In genomic region chr8:12871461-12871860, GRCm38 (mm10) we compare ENCODE assay signal across 11 mouse cellular contexts. TPM values are rescaled to one million over a fixed set of nuclear protein-coding genes. Genes with fewer than 3 reads are reported as not detected.
DNase-seq lines count a peak whose midpoint lies in the region; ATAC-seq and TF ChIP-seq lines count a peak whose summit lies in the region.
"Had no signal": no experiment of that assay in that cellular context is flagged by ENCODE, and none has a peak within 500 bp of the region (broad histone marks: within the 10 kb centered on the region; RNA-seq: fewer than 3 reads in every experiment).

No protein-coding gene starts in this region.

- H3K27ac ChIP-seq in heart, postnatal 0 days (ENCODE audit: low read depth): no peak overlapping the region
- peak overlapping the region; percentile 64 for H3K27ac ChIP-seq in hindbrain, embryonic 13.5 days
- H3K27ac ChIP-seq in neural tube, embryonic 12.5 days: peak overlapping the region; percentile 32; the same call in 1 of the 2 replicates
- no peak overlapping the region for H3K27ac ChIP-seq in liver, embryonic 12.5 days
- H3K27ac ChIP-seq: embryonic facial prominence, embryonic 13.5 days; limb, embryonic 12.5 days; macrophage had no signal

- no peak for TF ChIP-seq EP300 in heart, postnatal 0 days (IDR thresholded peaks at IDR 0.05; ENCODE audit: low read depth)

- no peak for TF ChIP-seq CTCF in heart, postnatal 0 days (IDR thresholded peaks at IDR 0.05; ENCODE audit: low read depth)

- H3K9ac ChIP-seq in heart, postnatal 0 days (replicated peaks; ENCODE audit: low read depth, low read length): no peak overlapping the region
- 0 out of 2 replicates have a peak overlapping the region, but pooled peaks have one; percentile 29 for H3K9ac ChIP-seq in hindbrain, embryonic 13.5 days
- H3K9ac ChIP-seq in neural tube, embryonic 12.5 days: no peak overlapping the region
- no peak overlapping the region for H3K9ac ChIP-seq in liver, embryonic 12.5 days
- H3K9ac ChIP-seq: embryonic facial prominence, embryonic 13.5 days; limb, embryonic 12.5 days had no signal

- peaks cover 14% of the 10 kb centered on the region; the same call in 1 of the 2 replicates for H3K27me3 ChIP-seq in heart, postnatal 0 days (ENCODE audit: control insufficient read depth, insufficient read depth, low read length)
- no peaks in the 10 kb centered on the region for H3K27me3 ChIP-seq in hindbrain, embryonic 13.5 days
- 0 out of 2 replicates have a peak, but pooled peaks cover 3% of the 10 kb centered on the region for H3K27me3 ChIP-seq in neural tube, embryonic 12.5 days (replicated peaks)
- peaks cover 84% of the 10 kb centered on the region for H3K27me3 ChIP-seq in liver, embryonic 12.5 days (replicated peaks)

- H3K4me2 ChIP-seq in heart, postnatal 0 days (ENCODE audit: low read depth, low read length): no peak overlapping the region
- no peak overlapping the region for H3K4me2 ChIP-seq in hindbrain, embryonic 13.5 days
- no peak overlapping the region for H3K4me2 ChIP-seq in neural tube, embryonic 12.5 days (replicated peaks)
- H3K4me2 ChIP-seq in liver, embryonic 12.5 days: no peak overlapping the region
- H3K4me2 ChIP-seq: embryonic facial prominence, embryonic 13.5 days; limb, embryonic 12.5 days had no signal

- intact Hi-C loops in heart, postnatal 10 days (cut with DNase I): no loop called here

- H3K4me1 ChIP-seq in heart, postnatal 0 days (ENCODE audit: control insufficient read depth, insufficient read depth): peaks cover 16% of the 10 kb centered on the region
- H3K4me1 ChIP-seq in hindbrain, embryonic 13.5 days (replicated peaks): peaks cover 48% of the 10 kb centered on the region
- H3K4me1 ChIP-seq in neural tube, embryonic 12.5 days: peaks cover 40% of the 10 kb centered on the region
- peaks cover 13% of the 10 kb centered on the region for H3K4me1 ChIP-seq in liver, embryonic 12.5 days

- H3K36me3 ChIP-seq in heart, postnatal 0 days (replicated peaks; ENCODE audit: control insufficient read depth, insufficient read depth, low read length): 0 out of 2 replicates have a peak, but pooled peaks cover 6% of the 10 kb centered on the region
- H3K36me3 ChIP-seq in hindbrain, embryonic 13.5 days: no peaks in the 10 kb centered on the region
- no peaks in the 10 kb centered on the region for H3K36me3 ChIP-seq in neural tube, embryonic 12.5 days
- H3K36me3 ChIP-seq in liver, embryonic 12.5 days: no peaks in the 10 kb centered on the region
- H3K36me3 ChIP-seq: limb, embryonic 12.5 days had no signal

- H3K4me3 ChIP-seq in heart, postnatal 0 days (ENCODE audit: low read depth, low read length): no peak overlapping the region
- no peak overlapping the region for H3K4me3 ChIP-seq in hindbrain, embryonic 13.5 days
- no peak overlapping the region for H3K4me3 ChIP-seq in neural tube, embryonic 12.5 days
- H3K4me3 ChIP-seq in liver, embryonic 12.5 days: no peak overlapping the region
- H3K4me3 ChIP-seq: embryonic facial prominence, embryonic 13.5 days; limb, embryonic 12.5 days had no signal

- WGBS in heart, postnatal 0 days: 11% methylated on average over 5 of the region's 5 CpGs
- 4% methylated on average over 5 of the region's 5 CpGs for WGBS in hindbrain, embryonic 13.5 days
- WGBS in neural tube, embryonic 12.5 days: 3% methylated on average over 5 of the region's 5 CpGs
- WGBS in liver, embryonic 12.5 days (ENCODE audit: insufficient replicate concordance): 21% methylated on average over 5 of the region's 5 CpGs

- H3K9me3 ChIP-seq in heart, postnatal 0 days (replicated peaks; ENCODE audit: control insufficient read depth, low read length): no peaks in the 10 kb centered on the region
- no peaks in the 10 kb centered on the region for H3K9me3 ChIP-seq in hindbrain, embryonic 13.5 days
- no peaks in the 10 kb centered on the region for H3K9me3 ChIP-seq in neural tube, embryonic 12.5 days
- no peaks in the 10 kb centered on the region for H3K9me3 ChIP-seq in liver, embryonic 12.5 days (replicated peaks)
- H3K9me3 ChIP-seq: embryonic facial prominence, embryonic 13.5 days; limb, embryonic 12.5 days had no signal

- peak; percentile 13 for DNase-seq in heart, postnatal 0 days (ENCODE audit: low spot score)
- DNase-seq in heart, postnatal 10 days: no peak
- DNase-seq in embryo, embryonic 9.5 days (ENCODE audit: extremely low spot score): peak; percentile 62
- DNase-seq in spleen, adult 18-20 months: no peak
- no peak for DNase-seq in thymus, postnatal 10 days (ENCODE audit: low spot score in 2 of 2)

- peak; percentile 43; the same call in 1 of the 2 replicates for ATAC-seq in heart, postnatal 0 days (ENCODE audit: insufficient read depth, low read depth)
- ATAC-seq in hindbrain, embryonic 13.5 days (ENCODE audit: low FRiP score): no peak
- no peak for ATAC-seq in neural tube, embryonic 12.5 days (ENCODE audit: low FRiP score, low read depth)
- no peak for ATAC-seq in liver, embryonic 12.5 days

RNA-seq across cellular contexts. Expression of gene Mcf2l, which starts 2.1 kb away (rescaled TPM):
- total RNA-seq in heart, postnatal 0 days (2014; rRNA removed; ENCODE audit: low replicate concordance): 22.1 and 22.9 TPM in 2 replicates
- 6.6 and 7.5 TPM in 2 replicates for polyA plus RNA-seq in heart, postnatal 0 days (2015; fragmentation: Nextera tagmentation; extraction: Ambion mirVana)
- 10 to 100 TPM; 56.4 to 88.8 TPM for total RNA-seq in heart, postnatal 10 days (2021)
- 119 and 125 TPM in 2 replicates for polyA plus RNA-seq in hindbrain, embryonic 13.5 days (2015; fragmentation: Nextera tagmentation; extraction: Ambion mirVana)
- 97.0 and 98.9 TPM in 2 replicates for polyA plus RNA-seq in neural tube, embryonic 12.5 days (2016; fragmentation: Nextera tagmentation; extraction: Ambion mirVana)
- 1.9 and 2.1 TPM in 2 replicates for polyA plus RNA-seq in liver, embryonic 12.5 days (2016; fragmentation: Nextera tagmentation; extraction: Ambion mirVana)

Comparison
In these comparisons a context has a peak if more than half of its experiments do, and no peak if none do; other contexts are left out.
1. DNase-seq: peak in heart, postnatal 0 days (single experiment) and embryo, embryonic 9.5 days (single experiment); none in heart, postnatal 10 days (0 of 2), spleen, adult 18-20 months (0 of 2) and thymus, postnatal 10 days (0 of 2).
2. H3K27ac ChIP-seq: peak in hindbrain, embryonic 13.5 days (single experiment) and neural tube, embryonic 12.5 days (single experiment); none in heart, postnatal 0 days (single experiment) and liver, embryonic 12.5 days (single experiment).
3. RNA of gene Mcf2l, which starts 2.1 kb away (polyA plus RNA-seq): 119 to 125 TPM in hindbrain, embryonic 13.5 days and 97.0 to 98.9 TPM in neural tube, embryonic 12.5 days; 6.6 to 7.5 TPM in heart, postnatal 0 days and 1.9 to 2.1 TPM in liver, embryonic 12.5 days; every median in the first group is over 10 times any median in the second.